Mouse (Mus musculus): ENCODE results near the gene Lin54. TPM values are rescaled to one million over a fixed set of nuclear protein-coding genes. Genes with fewer than 3 reads are reported as not detected.

The Lin54 gene
- polyA plus RNA-seq, 1 experiment: 13.8 TPM

- no peak for TF ChIP-seq CTCF (IDR thresholded peaks at IDR 0.05; ENCODE audit: control insufficient read depth, insufficient read depth, insufficient replicate concordance, low read depth, low read length)
- no peak for TF ChIP-seq POLR2A (IDR thresholded peaks at IDR 0.05; ENCODE audit: control insufficient read depth, low read depth, low read length)
- Histone ChIP-seq H3K4me3 (ENCODE audit: control insufficient read depth, low read depth, low read length) (no peak overlapping the region), H3K4me1 (ENCODE audit: control insufficient read depth, insufficient read depth, low read length) (no peaks in the 10 kb centered on the region), H3K36me3 (ENCODE audit: control insufficient read depth, insufficient read depth, low read length) (no peaks in the 10 kb centered on the region; the same call in 1 of the 2 replicates), H3K27ac (ENCODE audit: control insufficient read depth, insufficient read depth, low read depth, low read length) (no peak overlapping the region), H3K27me3 (ENCODE audit: control insufficient read depth, insufficient read depth, low read length) (no peaks in the 10 kb centered on the region)
Measured at GRCm38 (mm10) chr5:100462374-100462773, 38.1 kb downstream of the Lin54 start.

GRCm38 (mm10) chr5:100461526-100461925, 38.9 kb downstream of the Lin54 start:
- no peaks in the 10 kb centered on the region for H3K4me1 ChIP-seq (ENCODE audit: control insufficient read depth, insufficient read depth, low read length)
- no peak overlapping the region for H3K27ac ChIP-seq (ENCODE audit: control insufficient read depth, insufficient read depth, low read depth, low read length)
- H3K4me3 ChIP-seq (ENCODE audit: control insufficient read depth, low read depth, low read length): no peak overlapping the region
- TF ChIP-seq CTCF (IDR thresholded peaks at IDR 0.05; ENCODE audit: control insufficient read depth, insufficient read depth, insufficient replicate concordance, low read depth, low read length) (no peak), POLR2A (IDR thresholded peaks at IDR 0.05; ENCODE audit: control insufficient read depth, low read depth, low read length) (no peak)
- no peaks in the 10 kb centered on the region for H3K27me3 ChIP-seq (ENCODE audit: control insufficient read depth, insufficient read depth, low read length)
- peaks cover 1% of the 10 kb centered on the region; the same call in 1 of the 2 replicates for H3K36me3 ChIP-seq (ENCODE audit: control insufficient read depth, insufficient read depth, low read length)

- Histone ChIP-seq H3K27ac (ENCODE audit: control insufficient read depth, insufficient read depth, low read depth, low read length) (no peak overlapping the region), H3K36me3 (ENCODE audit: control insufficient read depth, insufficient read depth, low read length) (peaks cover 1% of the 10 kb centered on the region; the same call in 1 of the 2 replicates), H3K4me1 (ENCODE audit: control insufficient read depth, insufficient read depth, low read length) (no peaks in the 10 kb centered on the region), H3K27me3 (ENCODE audit: control insufficient read depth, insufficient read depth, low read length) (no peaks in the 10 kb centered on the region), H3K4me3 (ENCODE audit: control insufficient read depth, low read depth, low read length) (no peak overlapping the region)
- TF ChIP-seq POLR2A (IDR thresholded peaks at IDR 0.05; ENCODE audit: control insufficient read depth, low read depth, low read length) (no peak), CTCF (IDR thresholded peaks at IDR 0.05; ENCODE audit: control insufficient read depth, insufficient read depth, insufficient replicate concordance, low read depth, low read length) (no peak)
Measured at GRCm38 (mm10) chr5:100459468-100459867, 41.0 kb downstream of the Lin54 start.

- TF ChIP-seq POLR2A (IDR thresholded peaks at IDR 0.05; ENCODE audit: control insufficient read depth, low read depth, low read length) (no peak), CTCF (IDR thresholded peaks at IDR 0.05; ENCODE audit: control insufficient read depth, insufficient read depth, insufficient replicate concordance, low read depth, low read length) (no peak)
- H3K4me1 ChIP-seq (ENCODE audit: control insufficient read depth, insufficient read depth, low read length): no peaks in the 10 kb centered on the region
- no peak overlapping the region for H3K27ac ChIP-seq (ENCODE audit: control insufficient read depth, insufficient read depth, low read depth, low read length)
- peaks cover 4% of the 10 kb centered on the region for H3K36me3 ChIP-seq (ENCODE audit: control insufficient read depth, insufficient read depth, low read length)
- H3K27me3 ChIP-seq (ENCODE audit: control insufficient read depth, insufficient read depth, low read length): no peaks in the 10 kb centered on the region
- H3K4me3 ChIP-seq (ENCODE audit: control insufficient read depth, low read depth, low read length): no peak overlapping the region
Measured at GRCm38 (mm10) chr5:100451871-100452270, 48.6 kb downstream of the Lin54 start.

- TF ChIP-seq CTCF (IDR thresholded peaks at IDR 0.05; ENCODE audit: control insufficient read depth, insufficient read depth, insufficient replicate concordance, low read depth, low read length) (no peak), POLR2A (IDR thresholded peaks at IDR 0.05; ENCODE audit: control insufficient read depth, low read depth, low read length) (no peak)
- Histone ChIP-seq H3K27ac (ENCODE audit: control insufficient read depth, insufficient read depth, low read depth, low read length) (no peak overlapping the region), H3K27me3 (ENCODE audit: control insufficient read depth, insufficient read depth, low read length) (no peaks in the 10 kb centered on the region), H3K36me3 (ENCODE audit: control insufficient read depth, insufficient read depth, low read length) (no peaks in the 10 kb centered on the region), H3K4me3 (ENCODE audit: control insufficient read depth, low read depth, low read length) (no peak overlapping the region), H3K4me1 (ENCODE audit: control insufficient read depth, insufficient read depth, low read length) (no peaks in the 10 kb centered on the region)
Measured at GRCm38 (mm10) chr5:100438796-100439195, 61.6 kb downstream of the Lin54 start.

GRCm38 (mm10) chr5:100437917-100438316, 62.5 kb downstream of the Lin54 start:
- Histone ChIP-seq H3K27ac (ENCODE audit: control insufficient read depth, insufficient read depth, low read depth, low read length) (no peak overlapping the region), H3K27me3 (ENCODE audit: control insufficient read depth, insufficient read depth, low read length) (no peaks in the 10 kb centered on the region), H3K36me3 (ENCODE audit: control insufficient read depth, insufficient read depth, low read length) (no peaks in the 10 kb centered on the region), H3K4me3 (ENCODE audit: control insufficient read depth, low read depth, low read length) (no peak overlapping the region), H3K4me1 (ENCODE audit: control insufficient read depth, insufficient read depth, low read length) (no peaks in the 10 kb centered on the region)
- TF ChIP-seq CTCF (IDR thresholded peaks at IDR 0.05; ENCODE audit: control insufficient read depth, insufficient read depth, insufficient replicate concordance, low read depth, low read length): no peak
- no peak for TF ChIP-seq POLR2A (IDR thresholded peaks at IDR 0.05; ENCODE audit: control insufficient read depth, low read depth, low read length)

GRCm38 (mm10) chr5:100437086-100437485, 63.4 kb downstream of the Lin54 start:
- no peaks in the 10 kb centered on the region for H3K36me3 ChIP-seq (ENCODE audit: control insufficient read depth, insufficient read depth, low read length)
- TF ChIP-seq CTCF (IDR thresholded peaks at IDR 0.05; ENCODE audit: control insufficient read depth, insufficient read depth, insufficient replicate concordance, low read depth, low read length) (peak; percentile 42; the same call in 1 of the 2 replicates), POLR2A (IDR thresholded peaks at IDR 0.05; ENCODE audit: control insufficient read depth, low read depth, low read length) (no peak)
- H3K4me3 ChIP-seq (ENCODE audit: control insufficient read depth, low read depth, low read length): no peak overlapping the region
- H3K27me3 ChIP-seq (ENCODE audit: control insufficient read depth, insufficient read depth, low read length): no peaks in the 10 kb centered on the region
- no peak overlapping the region for H3K27ac ChIP-seq (ENCODE audit: control insufficient read depth, insufficient read depth, low read depth, low read length)
- H3K4me1 ChIP-seq (ENCODE audit: control insufficient read depth, insufficient read depth, low read length): no peaks in the 10 kb centered on the region

- no peak overlapping the region for H3K27ac ChIP-seq (ENCODE audit: control insufficient read depth, insufficient read depth, low read depth, low read length)
- H3K4me3 ChIP-seq (ENCODE audit: control insufficient read depth, low read depth, low read length): peak overlapping the region; percentile 1; the same call in 1 of the 2 replicates
- TF ChIP-seq POLR2A (IDR thresholded peaks at IDR 0.05; ENCODE audit: control insufficient read depth, low read depth, low read length) (no peak), CTCF (IDR thresholded peaks at IDR 0.05; ENCODE audit: control insufficient read depth, insufficient read depth, insufficient replicate concordance, low read depth, low read length) (no peak)
- H3K36me3 ChIP-seq (ENCODE audit: control insufficient read depth, insufficient read depth, low read length): no peaks in the 10 kb centered on the region; the same call in 1 of the 2 replicates
- no peaks in the 10 kb centered on the region for H3K27me3 ChIP-seq (ENCODE audit: control insufficient read depth, insufficient read depth, low read length)
- peaks cover 2% of the 10 kb centered on the region for H3K4me1 ChIP-seq (ENCODE audit: control insufficient read depth, insufficient read depth, low read length)
Measured at GRCm38 (mm10) chr5:100430966-100431365, 69.5 kb downstream of the Lin54 start.

Measured in testis, adult 2 months (tissue).